Mouse (Mus musculus): ENCODE results near the gene Rnft2. TPM values are rescaled to one million over a fixed set of nuclear protein-coding genes. Genes with fewer than 3 reads are reported as not detected.

Rnft2 gene
- polyA plus RNA-seq, 1 experiment from 2014 or later = 4.9 TPM

DNA sequence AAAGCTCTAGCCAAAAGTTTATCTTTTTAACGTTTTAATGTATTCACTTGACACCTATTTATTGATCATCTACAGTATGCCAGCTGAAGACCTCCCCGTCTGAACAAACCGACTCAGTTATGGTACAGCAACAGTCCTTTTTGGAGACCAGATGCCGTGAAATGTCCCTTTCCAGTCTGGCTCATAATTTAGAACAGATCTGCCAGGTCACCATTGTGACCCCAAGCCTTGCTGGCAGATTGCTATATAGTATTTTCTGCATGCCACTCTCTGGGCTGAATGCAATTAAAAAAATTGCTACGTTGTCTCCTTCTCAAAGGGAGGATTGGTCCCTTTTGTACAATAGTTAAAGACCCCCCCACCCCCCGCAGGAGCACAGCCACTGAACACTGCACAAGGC lies 56.6 kb downstream of the Rnft2 start:
- DNase-seq (ENCODE audit: extremely low spot score, low spot score) = no peak
- Histone ChIP-seq H3K36me3 (replicated peaks) (no peaks in the 10 kb centered on the region), H3K27me3 (ENCODE audit: poor library complexity, severe bottlenecking) (peaks cover 27% of the 10 kb centered on the region), H3K4me1 (peaks cover 31% of the 10 kb centered on the region), H3K4me3 (no peak overlapping the region), H3K9me3 (no peaks in the 10 kb centered on the region), H3K27ac (no peak overlapping the region)
- 60% methylated on average over 6 of the region's 6 CpGs for WGBS

DNA sequence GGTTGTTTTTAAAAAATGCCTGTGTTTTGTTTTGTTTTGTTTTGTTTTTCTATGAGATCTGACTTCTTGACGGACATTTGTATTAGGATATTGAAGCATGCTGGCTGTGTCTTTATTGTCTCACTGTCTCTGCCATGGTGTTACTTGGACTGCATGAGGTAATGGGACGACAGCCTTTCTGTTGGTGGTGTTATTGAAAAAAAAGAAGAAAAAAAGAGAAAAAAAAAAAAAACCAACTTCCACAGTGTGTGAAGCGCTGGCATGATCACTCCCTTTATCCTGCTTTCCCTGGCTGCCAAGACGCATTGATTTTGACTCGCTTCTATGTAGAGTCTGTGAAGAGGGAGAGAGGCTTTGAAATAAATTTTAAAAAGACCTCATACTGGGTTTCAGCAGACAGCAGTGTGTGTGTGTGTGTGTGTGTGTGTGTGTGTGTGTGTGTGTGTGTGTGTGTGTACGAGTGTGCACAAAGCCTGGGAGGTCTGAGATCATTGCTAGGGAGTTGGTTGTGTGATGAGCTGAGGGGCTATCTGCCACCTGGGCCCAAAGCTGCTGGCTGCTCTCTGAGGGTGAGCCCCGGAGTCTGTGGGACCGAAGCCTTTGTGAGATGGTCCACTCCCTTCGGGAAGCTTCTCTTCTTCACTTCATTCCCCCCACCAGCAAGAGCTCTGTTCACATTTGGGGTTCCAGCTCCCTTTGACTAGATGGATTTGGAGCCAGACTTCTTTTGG lies 57.8 kb downstream of the Rnft2 start:
- Histone ChIP-seq H3K27ac (no peak overlapping the region), H3K4me3 (no peak overlapping the region), H3K9me3 (no peaks in the 10 kb centered on the region), H3K27me3 (ENCODE audit: poor library complexity, severe bottlenecking) (peaks cover 14% of the 10 kb centered on the region), H3K36me3 (replicated peaks) (no peaks in the 10 kb centered on the region), H3K4me1 (peaks cover 20% of the 10 kb centered on the region)
- no peak for DNase-seq (ENCODE audit: extremely low spot score, low spot score)
- WGBS = 86% methylated on average over 9 of the region's 9 CpGs

DNA sequence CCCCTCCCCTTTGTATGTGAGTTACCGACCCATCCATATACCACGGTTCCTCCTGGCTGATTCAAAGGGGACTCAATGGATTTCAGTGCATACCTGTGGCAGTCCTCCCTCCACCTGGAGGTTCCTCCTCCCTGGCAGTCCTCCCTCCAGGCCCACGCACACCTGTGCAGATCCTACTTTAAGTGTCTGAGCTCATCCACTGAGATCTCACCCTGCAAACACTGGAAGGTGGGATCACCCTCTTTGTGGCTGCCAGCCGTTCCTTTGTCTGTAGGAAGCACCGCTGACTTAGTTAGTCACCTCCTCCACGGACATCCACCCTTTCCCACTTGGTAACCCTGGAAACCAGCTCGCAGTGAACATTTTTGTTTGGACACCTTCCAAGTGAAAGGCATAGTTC lies 67.3 kb downstream of the Rnft2 start:
- Histone ChIP-seq H3K4me3 (no peak overlapping the region), H3K36me3 (replicated peaks) (no peaks in the 10 kb centered on the region), H3K4me1 (peaks cover 20% of the 10 kb centered on the region), H3K27me3 (ENCODE audit: poor library complexity, severe bottlenecking) (peaks cover 40% of the 10 kb centered on the region), H3K27ac (no peak overlapping the region), H3K9me3 (peaks cover 7% of the 10 kb centered on the region)
- DNase-seq (ENCODE audit: extremely low spot score, low spot score) = no peak
- WGBS = 78% methylated on average over 7 of the region's 7 CpGs

DNA sequence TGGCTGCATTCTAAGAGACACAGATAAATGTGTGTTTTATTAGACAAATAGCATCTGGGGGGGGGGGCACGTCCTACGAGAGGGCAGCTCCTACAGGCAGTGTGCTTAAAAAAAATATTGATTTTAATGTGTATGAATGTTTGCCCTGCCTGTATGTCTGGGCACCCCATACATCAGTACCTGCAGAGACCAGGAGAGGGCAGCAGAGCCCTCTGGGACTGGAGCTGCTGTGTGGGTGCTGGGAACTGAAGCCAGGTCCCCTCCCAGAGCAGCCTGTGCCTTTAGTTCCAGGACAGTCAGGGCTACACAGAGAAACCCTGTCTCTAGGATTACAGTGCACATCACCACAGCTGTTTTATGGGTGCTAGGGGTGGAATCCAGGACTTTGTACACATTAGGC lies 69.8 kb downstream of the Rnft2 start:
- Histone ChIP-seq H3K4me3 (peak overlapping the region; percentile 50), H3K36me3 (replicated peaks) (no peaks in the 10 kb centered on the region), H3K9me3 (peaks cover 7% of the 10 kb centered on the region), H3K4me1 (peaks cover 45% of the 10 kb centered on the region), H3K27ac (0 out of 2 replicates have a peak overlapping the region, but pooled peaks have one; percentile 63), H3K27me3 (ENCODE audit: poor library complexity, severe bottlenecking) (peaks cover 65% of the 10 kb centered on the region)
- 15% methylated on average over 2 of the region's 2 CpGs for WGBS
- no peak for DNase-seq (ENCODE audit: extremely low spot score, low spot score)

DNA sequence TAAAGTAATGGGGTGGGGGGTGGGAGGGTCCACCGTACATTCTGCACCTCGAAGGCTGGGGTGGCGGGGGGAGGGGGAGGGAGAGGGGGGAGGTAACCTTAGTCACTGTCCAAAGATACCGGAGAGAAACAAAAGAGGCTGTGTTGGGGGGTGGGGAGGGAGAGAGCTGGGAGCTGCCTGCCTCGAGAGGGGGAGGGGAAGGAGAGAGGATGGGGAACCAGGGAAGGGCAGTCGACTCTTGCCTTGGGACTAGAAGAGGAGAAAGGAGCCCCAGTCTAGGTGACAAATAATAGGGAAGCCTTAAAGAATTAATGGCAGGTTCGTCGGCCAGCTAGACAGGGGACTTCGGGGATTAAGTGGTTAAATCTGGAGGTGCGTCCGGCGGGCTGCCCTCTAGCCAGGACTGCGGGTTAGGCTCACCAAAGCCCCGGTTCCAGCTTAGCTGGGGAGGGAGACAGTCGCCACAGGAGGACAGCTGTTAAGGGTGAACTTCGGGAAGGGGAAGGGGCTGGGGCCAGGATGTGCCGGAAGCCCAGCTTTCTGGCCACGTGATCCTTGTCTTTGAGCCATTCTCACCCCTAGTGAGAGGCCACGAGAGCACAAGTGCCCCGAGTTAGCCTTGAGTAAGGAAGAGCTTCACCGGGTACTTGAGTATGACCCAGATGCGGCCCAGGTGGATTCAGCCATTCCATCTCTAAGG lies 70.5 kb downstream of the Rnft2 start:
- under 1% methylated on average over 20 of the region's 22 CpGs for WGBS
- peaks cover 7% of the 10 kb centered on the region for H3K9me3 ChIP-seq
- peaks cover 71% of the 10 kb centered on the region for H3K27me3 ChIP-seq (ENCODE audit: poor library complexity, severe bottlenecking)
- H3K36me3 ChIP-seq (replicated peaks) = no peaks in the 10 kb centered on the region
- peaks cover 50% of the 10 kb centered on the region for H3K4me1 ChIP-seq
- no peak for DNase-seq (ENCODE audit: extremely low spot score, low spot score)
- peak overlapping the region; percentile 50 for H3K4me3 ChIP-seq
- peak overlapping the region; percentile 63 for H3K27ac ChIP-seq

DNA sequence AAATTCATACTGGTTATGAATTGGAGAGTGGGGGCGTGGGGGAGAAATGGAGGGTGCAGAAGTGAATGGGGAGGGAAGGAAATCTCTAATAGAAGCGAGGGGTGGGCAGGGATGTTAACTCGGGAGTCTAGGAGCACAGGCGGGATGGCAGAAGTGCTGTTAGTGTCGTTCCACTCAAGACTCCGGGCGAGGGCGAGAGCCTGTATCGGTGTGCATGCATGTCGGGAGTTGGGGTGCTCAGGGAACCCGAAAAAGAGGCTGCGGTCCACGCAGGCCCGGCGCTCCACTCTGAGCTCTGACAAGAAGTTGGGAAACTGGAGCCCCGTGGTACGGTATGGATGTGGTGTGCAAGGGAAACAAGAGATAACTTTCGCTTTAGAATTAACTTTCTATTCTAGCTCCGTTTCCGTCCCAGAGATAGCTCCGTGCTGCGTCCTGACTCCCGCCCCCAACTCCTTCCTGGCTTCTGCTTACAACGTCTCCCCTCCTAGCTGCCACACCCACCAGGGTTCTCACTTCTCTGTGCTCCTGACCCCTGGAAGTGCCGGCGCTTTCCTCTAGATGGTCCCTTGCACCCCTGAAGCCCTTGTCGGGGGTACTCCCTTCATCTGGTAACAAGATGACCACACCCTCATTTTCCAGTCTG lies 72.7 kb downstream of the Rnft2 start:
- H3K9me3 ChIP-seq = peaks cover 7% of the 10 kb centered on the region
- under 1% methylated on average over 27 of the region's 27 CpGs for WGBS
- peaks cover 92% of the 10 kb centered on the region for H3K27me3 ChIP-seq (ENCODE audit: poor library complexity, severe bottlenecking)
- H3K36me3 ChIP-seq (replicated peaks) = no peaks in the 10 kb centered on the region
- no peak overlapping the region for H3K27ac ChIP-seq
- no peak for DNase-seq (ENCODE audit: extremely low spot score, low spot score)
- H3K4me1 ChIP-seq = peaks cover 57% of the 10 kb centered on the region
- peak overlapping the region; percentile 40 for H3K4me3 ChIP-seq

DNA sequence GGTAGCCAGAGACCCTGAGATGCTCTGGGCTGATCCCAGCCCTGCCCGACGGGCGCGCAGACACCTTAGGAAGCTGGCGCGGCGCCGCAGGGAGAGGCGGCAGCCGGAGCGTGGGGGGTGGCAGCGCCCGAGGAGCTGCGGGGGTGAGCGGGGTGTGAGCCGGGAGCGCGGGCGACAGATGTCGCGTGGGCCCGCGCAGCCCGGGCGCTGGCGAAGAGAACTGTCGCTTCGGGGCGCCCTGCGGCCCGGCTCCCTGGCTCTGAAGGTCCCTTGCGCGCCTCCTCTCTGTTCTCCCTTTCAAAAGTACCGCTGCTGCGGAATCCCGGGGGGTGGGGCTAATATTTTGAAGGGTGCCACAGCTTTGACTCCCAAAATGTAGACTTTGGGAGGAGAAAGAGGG lies 73.3 kb downstream of the Rnft2 start:
- H3K4me3 ChIP-seq = peak overlapping the region; percentile 40
- peaks cover 92% of the 10 kb centered on the region for H3K27me3 ChIP-seq (ENCODE audit: poor library complexity, severe bottlenecking)
- H3K27ac ChIP-seq = no peak overlapping the region
- peaks cover 7% of the 10 kb centered on the region for H3K9me3 ChIP-seq
- no peak for DNase-seq (ENCODE audit: extremely low spot score, low spot score)
- 1% methylated on average over 36 of the region's 36 CpGs for WGBS
- no peaks in the 10 kb centered on the region for H3K36me3 ChIP-seq (replicated peaks)
- peaks cover 57% of the 10 kb centered on the region for H3K4me1 ChIP-seq

DNA sequence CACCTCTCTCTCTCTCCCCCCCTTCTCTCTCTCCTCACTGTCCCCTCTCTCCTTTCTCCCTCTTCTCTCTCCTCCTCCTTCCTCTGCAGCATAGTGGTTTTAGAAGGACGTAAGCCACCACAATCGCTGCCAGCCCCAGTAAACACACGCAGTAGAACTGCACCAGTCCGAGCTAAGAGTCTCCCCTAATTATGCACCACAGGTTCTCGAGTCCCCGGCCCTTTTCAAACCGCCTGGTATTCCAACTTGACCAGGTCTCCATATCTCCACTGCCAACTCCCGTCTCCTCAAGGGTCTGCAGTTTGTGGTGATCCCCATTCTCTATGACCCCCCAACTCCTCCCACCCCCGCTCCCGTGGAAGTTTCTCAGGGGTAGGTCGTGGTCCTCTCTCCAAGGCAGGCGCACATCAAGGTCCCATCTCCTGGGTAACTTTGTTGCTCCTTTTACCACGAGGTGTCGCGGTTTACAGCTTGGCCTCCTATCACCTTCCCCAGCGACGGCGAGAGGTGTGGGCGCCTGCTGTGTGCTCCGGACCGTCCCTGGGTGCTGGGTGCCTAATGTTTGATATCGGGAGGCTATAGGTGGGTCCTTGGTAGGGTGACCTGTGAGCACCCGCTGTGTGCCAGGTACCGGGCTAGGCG lies 73.9 kb downstream of the Rnft2 start:
- peaks cover 57% of the 10 kb centered on the region for H3K4me1 ChIP-seq
- no peaks in the 10 kb centered on the region for H3K36me3 ChIP-seq (replicated peaks)
- no peak overlapping the region for H3K27ac ChIP-seq
- WGBS = under 1% methylated on average over 25 of the region's 25 CpGs
- H3K9me3 ChIP-seq = peaks cover 7% of the 10 kb centered on the region
- H3K27me3 ChIP-seq (ENCODE audit: poor library complexity, severe bottlenecking) = peaks cover 95% of the 10 kb centered on the region
- DNase-seq (ENCODE audit: extremely low spot score, low spot score) = no peak
- peak overlapping the region; percentile 40 for H3K4me3 ChIP-seq

DNA sequence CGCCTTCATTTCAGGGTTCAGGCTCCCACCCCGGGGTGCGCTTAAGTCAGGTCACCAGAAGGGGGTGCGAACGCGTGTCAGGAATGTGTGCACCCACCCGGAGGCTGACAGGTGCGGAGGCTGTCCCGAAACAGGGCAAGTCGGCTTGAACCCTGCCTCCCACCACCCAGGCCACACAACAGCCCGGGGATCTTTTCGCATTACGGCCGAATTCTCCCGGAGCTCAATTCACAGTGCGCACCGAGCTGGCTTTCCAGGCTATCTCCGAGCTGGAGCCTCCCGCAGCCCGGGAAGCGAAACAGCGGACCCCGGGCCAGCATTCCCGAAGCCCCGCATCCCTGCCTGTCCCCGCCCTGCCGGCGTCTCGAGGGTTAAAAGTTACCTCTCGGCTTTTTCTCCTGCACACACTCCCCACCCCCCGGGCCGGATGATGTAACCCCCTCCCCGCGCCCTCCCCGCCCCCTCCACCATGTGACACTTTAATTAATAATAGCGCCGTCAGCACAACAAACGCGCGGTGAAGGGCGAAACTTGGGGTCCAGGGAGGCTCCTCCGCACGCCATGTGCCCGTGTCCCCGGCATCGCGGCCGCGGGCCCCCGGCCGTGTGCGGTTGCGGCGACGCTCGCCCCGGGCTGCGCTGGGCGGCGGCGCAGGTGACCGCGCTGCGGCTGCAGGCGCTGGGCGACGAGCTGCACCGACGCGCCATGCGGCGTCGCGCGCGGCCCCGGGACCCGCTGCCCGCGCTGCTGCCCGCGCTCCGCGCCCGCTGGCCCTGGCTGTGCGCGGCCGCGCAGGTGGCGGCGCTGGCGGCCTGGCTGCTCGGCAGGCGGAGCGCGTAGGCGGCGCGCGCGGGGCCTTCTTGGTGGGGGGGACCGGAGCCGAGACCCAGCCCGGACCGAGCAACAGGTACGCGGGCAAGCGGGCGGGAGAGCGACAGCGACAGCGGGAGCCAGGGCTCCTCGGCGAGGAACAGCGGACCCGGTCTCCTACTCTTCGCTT lies 75.4 kb downstream of the Rnft2 start:
- peak; percentile 44 for DNase-seq (ENCODE audit: extremely low spot score, low spot score)
- H3K27me3 ChIP-seq (ENCODE audit: poor library complexity, severe bottlenecking) = peaks cover 95% of the 10 kb centered on the region
- WGBS = 2% methylated on average over 117 of the region's 117 CpGs
- H3K4me3 ChIP-seq = peak overlapping the region; percentile 58
- H3K36me3 ChIP-seq (replicated peaks) = no peaks in the 10 kb centered on the region
- H3K4me1 ChIP-seq = peaks cover 50% of the 10 kb centered on the region
- H3K9me3 ChIP-seq = no peaks in the 10 kb centered on the region
- peak overlapping the region; percentile 69 for H3K27ac ChIP-seq

DNA sequence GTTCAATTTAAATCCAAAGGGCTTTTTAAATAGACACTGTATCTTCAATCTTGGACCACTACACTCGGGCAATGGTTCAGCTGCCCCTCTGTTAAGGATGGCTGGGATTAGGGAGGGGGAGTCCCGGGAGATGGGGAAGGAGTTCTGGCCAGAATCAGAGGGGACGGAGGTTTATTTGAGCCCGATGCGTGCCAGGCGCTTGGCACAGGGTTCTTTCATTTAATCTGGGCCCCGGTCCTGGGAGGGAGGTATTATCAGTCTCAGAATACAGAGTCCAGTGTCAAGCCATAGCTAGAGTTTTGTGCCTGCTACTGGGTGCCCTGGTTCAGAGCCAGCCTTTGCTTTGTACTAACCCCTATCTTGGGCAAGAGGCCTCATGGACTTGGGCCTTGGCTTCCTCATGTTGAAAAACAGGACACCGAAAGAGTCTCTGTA lies 77.3 kb downstream of the Rnft2 start:
- WGBS = 71% methylated on average over 8 of the region's 8 CpGs
- Histone ChIP-seq H3K27me3 (ENCODE audit: poor library complexity, severe bottlenecking) (peaks cover 88% of the 10 kb centered on the region), H3K4me3 (no peak overlapping the region)

DNA sequence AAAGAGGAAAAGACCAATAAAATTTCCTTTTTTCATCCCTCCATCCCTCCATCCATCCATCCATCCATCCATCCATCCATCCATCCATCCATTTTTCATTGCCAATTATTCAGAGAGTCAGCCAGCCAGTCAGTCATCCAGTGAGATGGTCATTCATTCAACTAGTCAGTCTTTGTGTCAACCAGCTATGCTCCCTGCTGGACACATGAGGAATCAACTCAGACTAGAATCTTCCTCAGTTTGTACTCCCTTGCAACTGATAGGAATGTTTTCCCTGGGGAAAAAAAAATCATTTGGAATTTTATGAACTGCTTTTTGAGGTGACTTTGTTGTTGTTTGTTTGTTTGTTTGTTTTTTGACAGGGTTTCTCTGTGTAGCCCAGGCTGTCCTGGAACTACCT lies 79.5 kb downstream of the Rnft2 start:
- DNase-seq (ENCODE audit: extremely low spot score, low spot score) = no peak
- Histone ChIP-seq H3K4me3 (no peak overlapping the region), H3K4me1 (peaks cover 15% of the 10 kb centered on the region), H3K27me3 (ENCODE audit: poor library complexity, severe bottlenecking) (peaks cover 88% of the 10 kb centered on the region), H3K27ac (no peak overlapping the region), H3K9me3 (no peaks in the 10 kb centered on the region), H3K36me3 (replicated peaks) (no peaks in the 10 kb centered on the region)

More for the DNA sequence above, 77.3 kb downstream of the Rnft2 start:
- no peak overlapping the region for H3K27ac ChIP-seq
- H3K4me1 ChIP-seq = peaks cover 37% of the 10 kb centered on the region
- DNase-seq (ENCODE audit: extremely low spot score, low spot score) = no peak
- no peaks in the 10 kb centered on the region for H3K36me3 ChIP-seq (replicated peaks)
- no peaks in the 10 kb centered on the region for H3K9me3 ChIP-seq

DNA sequence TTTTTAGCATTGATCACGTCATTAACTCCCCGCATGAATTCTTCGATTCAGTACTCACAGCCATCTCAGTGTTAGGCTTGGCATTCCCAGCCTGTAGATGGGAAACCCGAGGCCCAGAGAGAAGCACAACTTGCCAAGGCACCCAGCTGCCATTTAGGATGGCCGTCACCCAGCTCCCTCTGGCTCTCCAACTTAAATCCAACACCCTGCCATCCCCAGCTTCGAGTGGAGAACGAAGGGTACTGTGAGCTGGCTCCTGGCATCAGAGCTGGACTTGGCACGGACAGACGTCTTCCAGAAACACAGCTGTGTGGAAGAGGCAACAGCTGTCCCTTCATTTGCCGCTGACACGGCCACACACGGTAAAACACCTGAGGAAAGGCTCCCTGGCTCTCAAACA lies 80.3 kb downstream of the Rnft2 start, which contains the start of gene Hrk:
Gene Hrk (plus strand): TSS at position 68 of the 400 bp plus-strand sequence.
- H3K4me3 ChIP-seq = no peak within 1 kb of the TSS
- DNase-seq (ENCODE audit: extremely low spot score, low spot score) = no peak
- H3K4me1 ChIP-seq = peaks cover 8% of the 10 kb centered on the region
- 76% methylated on average over 12 of the region's 12 CpGs for WGBS
- no peak within 1 kb of the TSS for H3K27ac ChIP-seq
- H3K36me3 ChIP-seq (replicated peaks) = no peaks in the 10 kb centered on the region
- no peaks in the 10 kb centered on the region for H3K9me3 ChIP-seq
- peaks cover 82% of the 10 kb centered on the region for H3K27me3 ChIP-seq (ENCODE audit: poor library complexity, severe bottlenecking)
